Mouse (Mus musculus): ENCODE data around the gene Fat4. TPM values are rescaled to one million over a fixed set of nuclear protein-coding genes. Genes with fewer than 3 reads are reported as not detected.

Gene Fat4
- under 0.01 TPM in 1 of 2 replicates, not detected in the other for polyA plus RNA-seq (2012)

GRCm38 (mm10) chr3:38886890-38887355 is at the start of gene Fat4:
Fat4 (plus strand) TSS chr3:38886940.
- TF ChIP-seq GATA1 (IDR thresholded peaks at IDR 0.05; ENCODE audit: low read length) (no peak), TAL1 (IDR thresholded peaks at IDR 0.05; ENCODE audit: low read length) (no peak)
- peaks cover 11% of the 10 kb centered on the region for H3K4me1 ChIP-seq (ENCODE audit: control insufficient read depth)
- peak within 1 kb of the TSS; percentile 55 for H3K4me3 ChIP-seq (replicated peaks)
- no peaks in the 10 kb centered on the region for H3K36me3 ChIP-seq (ENCODE audit: control insufficient read depth)
- H3K9me3 ChIP-seq (ENCODE audit: control insufficient read depth, low read length), result no peaks in the 10 kb centered on the region; the same call in 1 of the 2 replicates
- peaks cover 59% of the 10 kb centered on the region for H3K27me3 ChIP-seq (ENCODE audit: control insufficient read depth)

- Histone ChIP-seq H3K4me3 (replicated peaks) (no peak overlapping the region), H3K4me1 (ENCODE audit: control insufficient read depth) (no peaks in the 10 kb centered on the region), H3K36me3 (ENCODE audit: control insufficient read depth) (no peaks in the 10 kb centered on the region), H3K9me3 (ENCODE audit: control insufficient read depth, low read length) (no peaks in the 10 kb centered on the region), H3K27me3 (ENCODE audit: control insufficient read depth) (no peaks in the 10 kb centered on the region)
- TF ChIP-seq TAL1 (IDR thresholded peaks at IDR 0.05; ENCODE audit: low read length) (no peak), GATA1 (IDR thresholded peaks at IDR 0.05; ENCODE audit: low read length) (no peak)
Observed at GRCm38 (mm10) chr3:38839438-38839837, 47.3 kb upstream of the Fat4 start.

DNA sequence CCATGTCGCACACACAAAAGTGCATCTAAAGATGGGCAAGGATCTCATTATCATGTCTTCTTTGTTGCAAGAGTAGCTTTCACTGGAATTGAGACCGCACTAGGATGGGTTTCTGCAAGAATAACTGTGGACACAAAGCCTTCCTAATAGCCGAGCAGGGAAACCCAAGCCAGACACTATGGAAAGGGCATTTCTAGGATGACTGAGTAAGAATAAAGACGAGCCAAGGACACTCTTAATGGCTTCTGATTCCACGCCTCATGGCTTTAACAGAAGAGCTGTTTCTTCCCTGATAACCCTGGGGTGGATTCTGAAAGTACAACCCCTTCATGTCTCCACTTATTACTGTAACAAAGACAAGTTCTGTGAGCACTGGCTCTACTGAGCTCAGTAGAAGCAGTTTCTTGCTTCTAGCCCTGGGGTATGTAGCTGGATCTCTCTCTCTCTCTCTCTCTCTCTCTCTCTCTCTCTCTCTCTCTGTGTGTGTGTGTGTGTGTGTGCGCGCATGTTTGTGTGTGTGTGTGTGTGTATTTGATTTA is 43.7 kb upstream of the Fat4 start:
- no peaks in the 10 kb centered on the region for H3K36me3 ChIP-seq (ENCODE audit: control insufficient read depth)
- no peaks in the 10 kb centered on the region for H3K9me3 ChIP-seq (ENCODE audit: control insufficient read depth, low read length)
- no peak overlapping the region for H3K4me3 ChIP-seq (replicated peaks)
- peaks cover 4% of the 10 kb centered on the region for H3K4me1 ChIP-seq (ENCODE audit: control insufficient read depth)
- TF ChIP-seq TAL1 (IDR thresholded peaks at IDR 0.05; ENCODE audit: low read length) (no peak), GATA1 (IDR thresholded peaks at IDR 0.05; ENCODE audit: low read length) (no peak)
- H3K27me3 ChIP-seq (ENCODE audit: control insufficient read depth), result no peaks in the 10 kb centered on the region

DNA sequence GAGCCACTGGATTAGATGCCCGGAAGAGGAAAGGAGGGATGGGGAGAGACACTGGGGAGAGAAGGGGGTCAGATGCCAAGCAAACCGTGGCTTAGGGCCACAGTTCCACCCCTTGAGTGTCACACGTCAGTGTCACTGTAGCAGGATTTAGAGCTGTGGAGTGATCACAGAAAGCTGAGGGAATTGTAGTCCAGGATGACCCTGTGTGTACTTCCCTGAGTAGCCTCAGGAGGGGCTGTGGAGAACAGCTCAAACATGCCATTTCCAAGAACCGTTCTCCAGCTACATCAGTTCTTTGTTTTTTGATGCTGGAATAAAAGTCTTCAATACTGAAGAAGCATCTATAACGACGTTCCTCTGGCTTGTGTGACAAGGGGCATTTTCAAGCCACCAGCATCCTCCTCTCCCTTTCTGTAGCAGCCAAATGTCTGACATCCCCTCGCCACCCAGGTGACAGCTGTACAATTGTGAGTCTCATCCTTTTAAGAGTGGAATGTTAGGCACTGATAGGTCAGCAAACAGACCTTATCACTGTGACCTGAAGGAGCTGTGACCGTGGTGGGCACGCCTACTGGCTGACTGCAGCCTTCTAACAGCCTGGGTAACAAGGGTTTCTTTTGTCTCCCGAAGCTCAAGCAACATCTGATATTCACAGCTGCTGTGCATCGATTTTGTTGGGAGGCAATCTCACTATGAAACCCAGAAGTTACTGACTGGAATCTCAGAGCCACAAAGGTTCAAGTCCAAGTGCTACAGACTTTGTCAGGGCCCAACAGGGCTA is 39.9 kb upstream of the Fat4 start:
- no peaks in the 10 kb centered on the region for H3K27me3 ChIP-seq (ENCODE audit: control insufficient read depth)
- TF ChIP-seq GATA1 (IDR thresholded peaks at IDR 0.05; ENCODE audit: low read length) (no peak), TAL1 (IDR thresholded peaks at IDR 0.05; ENCODE audit: low read length) (no peak)
- no peak overlapping the region for H3K4me3 ChIP-seq (replicated peaks)
- peaks cover 4% of the 10 kb centered on the region for H3K4me1 ChIP-seq (ENCODE audit: control insufficient read depth)
- no peaks in the 10 kb centered on the region for H3K36me3 ChIP-seq (ENCODE audit: control insufficient read depth)
- no peaks in the 10 kb centered on the region for H3K9me3 ChIP-seq (ENCODE audit: control insufficient read depth, low read length)

- H3K36me3 ChIP-seq (ENCODE audit: control insufficient read depth), result no peaks in the 10 kb centered on the region
- TF ChIP-seq TAL1 (IDR thresholded peaks at IDR 0.05; ENCODE audit: low read length), result no peak
- peaks cover 4% of the 10 kb centered on the region for H3K4me1 ChIP-seq (ENCODE audit: control insufficient read depth)
- no peaks in the 10 kb centered on the region for H3K27me3 ChIP-seq (ENCODE audit: control insufficient read depth)
- H3K4me3 ChIP-seq (replicated peaks), result no peak overlapping the region
- H3K9me3 ChIP-seq (ENCODE audit: control insufficient read depth, low read length), result no peaks in the 10 kb centered on the region
Observed at GRCm38 (mm10) chr3:38849077-38849476, 37.7 kb upstream of the Fat4 start.

DNA sequence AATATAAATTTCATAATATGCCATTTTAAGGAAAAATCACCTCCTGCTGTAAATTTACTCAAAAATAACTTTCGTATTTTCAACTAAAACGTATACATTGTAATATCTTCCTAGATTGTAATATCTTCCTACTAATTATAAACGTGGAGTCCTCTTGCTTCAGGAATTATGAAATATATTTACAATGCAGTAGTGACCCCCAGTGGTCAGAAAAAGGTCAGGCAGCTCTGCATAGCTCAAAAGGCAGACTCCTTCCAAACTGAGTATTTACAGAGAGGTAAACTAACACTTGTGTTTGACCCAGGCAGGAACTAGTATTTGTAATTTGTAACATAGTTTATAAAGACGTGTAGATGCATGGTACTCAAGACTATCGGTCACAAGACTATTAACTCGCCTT is 37.2 kb upstream of the Fat4 start:
- TF ChIP-seq GATA1 (IDR thresholded peaks at IDR 0.05; ENCODE audit: low read length) (no peak), TAL1 (IDR thresholded peaks at IDR 0.05; ENCODE audit: low read length) (no peak)
- H3K4me1 ChIP-seq (ENCODE audit: control insufficient read depth), result peaks cover 4% of the 10 kb centered on the region
- no peak overlapping the region for H3K4me3 ChIP-seq (replicated peaks)
- H3K27me3 ChIP-seq (ENCODE audit: control insufficient read depth), result no peaks in the 10 kb centered on the region
- no peaks in the 10 kb centered on the region for H3K9me3 ChIP-seq (ENCODE audit: control insufficient read depth, low read length)
- no peaks in the 10 kb centered on the region for H3K36me3 ChIP-seq (ENCODE audit: control insufficient read depth)

DNA sequence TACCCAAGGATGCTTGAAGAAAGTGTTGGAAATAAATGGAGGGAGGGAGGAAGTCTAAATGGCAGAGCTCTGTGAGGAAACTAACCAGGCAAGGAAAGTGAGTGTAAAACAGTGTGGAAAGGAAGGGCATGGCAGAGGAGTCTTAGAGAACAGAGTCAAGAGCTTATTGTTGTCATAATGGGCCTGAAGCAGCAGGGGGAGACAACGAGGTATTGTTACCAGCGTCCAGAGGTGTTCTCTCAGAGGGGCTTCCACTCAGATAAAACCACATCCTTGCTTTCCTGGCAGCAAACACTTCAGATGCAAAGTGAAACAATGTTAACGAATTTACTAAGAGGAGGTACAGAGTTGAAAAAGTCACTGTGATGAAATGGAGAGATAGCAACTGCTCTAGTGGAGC is 33.1 kb upstream of the Fat4 start:
- TF ChIP-seq TAL1 (IDR thresholded peaks at IDR 0.05; ENCODE audit: low read length) (no peak), GATA1 (IDR thresholded peaks at IDR 0.05; ENCODE audit: low read length) (no peak)
- H3K36me3 ChIP-seq (ENCODE audit: control insufficient read depth), result no peaks in the 10 kb centered on the region
- H3K4me3 ChIP-seq (replicated peaks), result no peak overlapping the region
- no peaks in the 10 kb centered on the region for H3K27me3 ChIP-seq (ENCODE audit: control insufficient read depth)
- H3K9me3 ChIP-seq (ENCODE audit: control insufficient read depth, low read length), result no peaks in the 10 kb centered on the region
- no peaks in the 10 kb centered on the region for H3K4me1 ChIP-seq (ENCODE audit: control insufficient read depth)

GRCm38 (mm10) chr3:38860683-38861082 is 26.1 kb upstream of the Fat4 start:
- Histone ChIP-seq H3K27me3 (ENCODE audit: control insufficient read depth) (no peaks in the 10 kb centered on the region), H3K9me3 (ENCODE audit: control insufficient read depth, low read length) (no peaks in the 10 kb centered on the region), H3K36me3 (ENCODE audit: control insufficient read depth) (no peaks in the 10 kb centered on the region), H3K4me1 (ENCODE audit: control insufficient read depth) (no peaks in the 10 kb centered on the region), H3K4me3 (replicated peaks) (no peak overlapping the region)
- TF ChIP-seq GATA1 (IDR thresholded peaks at IDR 0.05; ENCODE audit: low read length) (no peak), TAL1 (IDR thresholded peaks at IDR 0.05; ENCODE audit: low read length) (no peak)

DNA sequence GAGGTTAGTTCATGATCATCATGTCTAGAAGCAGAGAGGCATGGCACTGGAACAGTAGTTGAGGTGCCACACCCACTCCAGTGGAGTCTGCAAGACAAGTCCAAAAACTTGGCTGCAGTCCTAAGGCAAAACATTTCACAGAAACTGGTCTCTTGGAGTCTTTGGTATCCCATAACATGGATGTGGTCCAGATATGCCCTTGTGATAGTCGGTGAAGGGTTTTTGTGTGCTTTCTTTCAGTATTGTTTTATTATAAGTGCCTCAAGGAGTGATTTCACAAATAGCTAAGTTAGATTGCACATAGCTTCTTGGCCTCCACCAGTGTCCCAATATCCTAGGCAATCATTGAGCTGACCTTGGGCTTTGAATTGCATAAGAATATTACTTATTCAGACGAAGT is 15.4 kb upstream of the Fat4 start:
- no peaks in the 10 kb centered on the region for H3K27me3 ChIP-seq (ENCODE audit: control insufficient read depth)
- H3K36me3 ChIP-seq (ENCODE audit: control insufficient read depth), result no peaks in the 10 kb centered on the region
- no peak overlapping the region for H3K4me3 ChIP-seq (replicated peaks)
- peaks cover 3% of the 10 kb centered on the region; the same call in 1 of the 2 replicates for H3K9me3 ChIP-seq (ENCODE audit: control insufficient read depth, low read length)
- H3K4me1 ChIP-seq (ENCODE audit: control insufficient read depth), result no peaks in the 10 kb centered on the region
- TF ChIP-seq TAL1 (IDR thresholded peaks at IDR 0.05; ENCODE audit: low read length), result no peak
- no peak for TF ChIP-seq GATA1 (IDR thresholded peaks at IDR 0.05; ENCODE audit: low read length)

Measured in erythroblast, embryonic 14.5 days (primary cell).